ENCODE assay signal across 21 mouse cellular contexts in the genomic region with DNA sequence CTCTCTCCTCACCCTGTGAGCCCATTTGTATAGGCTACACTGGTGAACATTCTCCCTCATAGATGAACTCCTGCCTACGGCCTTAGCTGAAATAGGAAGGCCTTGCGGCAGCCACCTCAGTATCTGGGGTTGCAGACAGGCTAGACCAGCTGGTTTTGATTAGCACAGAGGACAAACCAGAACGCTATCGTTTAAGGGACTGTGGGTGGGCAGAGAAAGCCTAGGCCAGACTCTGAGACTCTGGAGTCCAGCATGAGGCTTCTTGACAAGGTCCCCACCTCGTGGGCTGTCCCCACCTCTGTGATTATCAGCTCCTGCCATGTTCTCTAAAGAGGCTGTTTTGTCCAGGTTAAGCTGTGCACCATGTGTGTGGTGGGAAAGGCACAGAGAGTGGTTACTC.
DNase-seq lines count a peak whose midpoint lies in the region; ATAC-seq lines count a peak whose summit lies in the region.
"Had no signal": no experiment of that assay in that cellular context is flagged by ENCODE, and none has a peak within 500 bp of the region (broad histone marks: within the 10 kb centered on the region; RNA-seq: fewer than 3 reads in every experiment).

No protein-coding gene starts in this region.

- ATAC-seq in hindbrain, embryonic 14.5 days (ENCODE audit: low FRiP score): no peak
- peak; percentile 56; the same call in 1 of the 2 replicates for ATAC-seq in liver, embryonic 11.5 days (replicated peaks; ENCODE audit: low FRiP score)
- peak; percentile 58 for ATAC-seq in megakaryocyte-erythroid progenitor cell, adult 5-6 weeks (replicated peaks; ENCODE audit: low FRiP score, low TSS enrichment, poor library complexity, severe bottlenecking)
- ATAC-seq in midbrain, embryonic 13.5 days: no peak
- ATAC-seq: lung, postnatal 0 days had no signal

- no peak overlapping the region for H3K4me3 ChIP-seq in hindbrain, embryonic 10.5 days
- no peak overlapping the region for H3K4me3 ChIP-seq in hindbrain, embryonic 14.5 days (replicated peaks; ENCODE audit: low read length)
- H3K4me3 ChIP-seq in liver, embryonic 11.5 days (ENCODE audit: low read depth, low read length): no peak overlapping the region
- no peak overlapping the region for H3K4me3 ChIP-seq in midbrain, embryonic 13.5 days (replicated peaks)
- H3K4me3 ChIP-seq: embryonic facial prominence, embryonic 13.5 days; heart, embryonic 15.5 days; left cerebral cortex, adult 2 months had no signal

- no peak overlapping the region for H3K4me2 ChIP-seq in hindbrain, embryonic 14.5 days (replicated peaks)
- no peak overlapping the region for H3K4me2 ChIP-seq in liver, embryonic 11.5 days
- H3K4me2 ChIP-seq in midbrain, embryonic 13.5 days (replicated peaks): no peak overlapping the region
- H3K4me2 ChIP-seq: embryonic facial prominence, embryonic 13.5 days; heart, embryonic 15.5 days had no signal

- no peaks in the 10 kb centered on the region for H3K27me3 ChIP-seq in hindbrain, embryonic 10.5 days (ENCODE audit: insufficient read depth, poor library complexity, severe bottlenecking)
- H3K27me3 ChIP-seq in hindbrain, embryonic 14.5 days (ENCODE audit: control insufficient read depth, insufficient read depth, low read length): no peaks in the 10 kb centered on the region
- H3K27me3 ChIP-seq in liver, embryonic 11.5 days (replicated peaks; ENCODE audit: control insufficient read depth, insufficient read depth, low read length): no peaks in the 10 kb centered on the region
- no peaks in the 10 kb centered on the region for H3K27me3 ChIP-seq in midbrain, embryonic 13.5 days
- H3K27me3 ChIP-seq: CH12.LX; embryonic facial prominence, embryonic 13.5 days; heart, embryonic 15.5 days had no signal

- H3K4me1 ChIP-seq in hindbrain, embryonic 10.5 days (replicated peaks): peaks cover 10% of the 10 kb centered on the region; the same call in 1 of the 2 replicates
- 0 out of 2 replicates have a peak, but pooled peaks cover 8% of the 10 kb centered on the region for H3K4me1 ChIP-seq in hindbrain, embryonic 14.5 days (replicated peaks; ENCODE audit: control insufficient read depth, insufficient read depth, low read length)
- H3K4me1 ChIP-seq in liver, embryonic 11.5 days (replicated peaks; ENCODE audit: control insufficient read depth, insufficient read depth, low read length): peaks cover 7% of the 10 kb centered on the region; the same call in 1 of the 2 replicates
- H3K4me1 ChIP-seq in midbrain, embryonic 13.5 days (replicated peaks): 0 out of 2 replicates have a peak, but pooled peaks cover 5% of the 10 kb centered on the region
- H3K4me1 ChIP-seq: heart, embryonic 15.5 days had no signal

- no peaks in the 10 kb centered on the region for H3K9me3 ChIP-seq in hindbrain, embryonic 10.5 days
- no peaks in the 10 kb centered on the region for H3K9me3 ChIP-seq in hindbrain, embryonic 14.5 days (ENCODE audit: control insufficient read depth, low read length)
- no peaks in the 10 kb centered on the region for H3K9me3 ChIP-seq in liver, embryonic 11.5 days (ENCODE audit: control insufficient read depth, low read length)
- H3K9me3 ChIP-seq in midbrain, embryonic 13.5 days: no peaks in the 10 kb centered on the region
- H3K9me3 ChIP-seq: embryonic facial prominence, embryonic 13.5 days; heart, embryonic 15.5 days had no signal

- H3K36me3 ChIP-seq in hindbrain, embryonic 10.5 days: no peaks in the 10 kb centered on the region
- H3K36me3 ChIP-seq in hindbrain, embryonic 14.5 days (replicated peaks; ENCODE audit: control insufficient read depth, insufficient read depth): no peaks in the 10 kb centered on the region
- H3K36me3 ChIP-seq in liver, embryonic 11.5 days (ENCODE audit: control insufficient read depth, insufficient read depth, low read length): no peaks in the 10 kb centered on the region
- no peaks in the 10 kb centered on the region for H3K36me3 ChIP-seq in midbrain, embryonic 13.5 days
- H3K36me3 ChIP-seq: embryonic facial prominence, embryonic 13.5 days; heart, embryonic 15.5 days had no signal

- no peak overlapping the region for H3K27ac ChIP-seq in hindbrain, embryonic 10.5 days
- no peak overlapping the region for H3K27ac ChIP-seq in hindbrain, embryonic 14.5 days
- H3K27ac ChIP-seq in liver, embryonic 11.5 days (ENCODE audit: low read depth, low read length): no peak overlapping the region
- H3K27ac ChIP-seq in midbrain, embryonic 13.5 days: no peak overlapping the region
- H3K27ac ChIP-seq: embryonic facial prominence, embryonic 13.5 days; heart, embryonic 15.5 days; left cerebral cortex, adult 2 months had no signal

- H3K9ac ChIP-seq in hindbrain, embryonic 14.5 days: no peak overlapping the region
- H3K9ac ChIP-seq in liver, embryonic 11.5 days (ENCODE audit: low read depth, low read length): no peak overlapping the region
- no peak overlapping the region for H3K9ac ChIP-seq in midbrain, embryonic 13.5 days (replicated peaks)
- H3K9ac ChIP-seq: embryonic facial prominence, embryonic 13.5 days; heart, embryonic 15.5 days had no signal

- DNase-seq in hindbrain, embryonic 10.5 days (ENCODE audit: low spot score): peak; percentile 36
- no peak for DNase-seq in hindbrain, embryonic 14.5 days (ENCODE audit: low spot score)
- peak; percentile 68 for DNase-seq in forelimb bud, embryonic 11.5 days (ENCODE audit: low read depth, low spot score)
- no peak for DNase-seq in liver, embryonic 11.5 days (ENCODE audit: low spot score)
- no peak for DNase-seq in testis, postnatal 14 days (ENCODE audit: low spot score)
- no peak for DNase-seq in adrenal gland, adult (ENCODE audit: inconsistent age in 2 of 2, low spot score in 1 of 2)
- DNase-seq: adrenal gland, postnatal 25 days; cerebellum, adult 11 months; cerebellum, postnatal 25 days; gastrocnemius, postnatal 10 days; heart, adult 18-20 months; left cerebral cortex, postnatal 4 days; midbrain, embryonic 14.5 days; right cerebral cortex, postnatal 25 days had no signal

- WGBS in hindbrain, embryonic 10.5 days: 71% methylated on average over 5 of the region's 5 CpGs
- 88% methylated on average over 5 of the region's 5 CpGs for WGBS in hindbrain, embryonic 14.5 days
- WGBS in liver, embryonic 11.5 days: 38% methylated on average over 5 of the region's 5 CpGs
- WGBS in midbrain, embryonic 13.5 days: 85% methylated on average over 5 of the region's 5 CpGs

Comparison
In these comparisons a context has a peak if more than half of its experiments do, and no peak if none do; other contexts are left out.
1. DNase-seq: peak in hindbrain, embryonic 10.5 days (single experiment) and forelimb bud, embryonic 11.5 days (single experiment); none in hindbrain, embryonic 14.5 days (single experiment), liver, embryonic 11.5 days (single experiment), testis, postnatal 14 days (single experiment) and adrenal gland, adult (0 of 2).
2. ATAC-seq: peak in liver, embryonic 11.5 days (single experiment) and megakaryocyte-erythroid progenitor cell, adult 5-6 weeks (single experiment); none in hindbrain, embryonic 14.5 days (single experiment) and midbrain, embryonic 13.5 days (single experiment).